In genomic region chr12:83497959-83498358, GRCm38 (mm10) we compare ENCODE assay signal across 29 mouse cellular contexts. TPM values are rescaled to one million over a fixed set of nuclear protein-coding genes. Genes with fewer than 3 reads are reported as not detected.
DNase-seq lines count a peak whose midpoint lies in the region; ATAC-seq and TF ChIP-seq lines count a peak whose summit lies in the region.
"Had no signal": no experiment of that assay in that cellular context is flagged by ENCODE, and none has a peak within 500 bp of the region (broad histone marks: within the 10 kb centered on the region; RNA-seq: fewer than 3 reads in every experiment).

No protein-coding gene starts in this region.

- no peak overlapping the region for H3K4me2 ChIP-seq in midbrain, postnatal 0 days (ENCODE audit: low read depth, low read length, poor library complexity, severe bottlenecking)
- no peak overlapping the region for H3K4me2 ChIP-seq in midbrain, embryonic 11.5 days
- H3K4me2 ChIP-seq in stomach, postnatal 0 days (replicated peaks; ENCODE audit: low read depth): no peak overlapping the region
- no peak overlapping the region for H3K4me2 ChIP-seq in forebrain, embryonic 16.5 days (ENCODE audit: low read length)
- H3K4me2 ChIP-seq: embryonic facial prominence, embryonic 13.5 days; heart, embryonic 15.5 days; hindbrain, embryonic 14.5 days; kidney, embryonic 15.5 days; limb, embryonic 13.5 days; liver, embryonic 13.5 days; lung, embryonic 14.5 days; midbrain, embryonic 15.5 days had no signal

- no peaks in the 10 kb centered on the region for H3K27me3 ChIP-seq in kidney, adult 2 months (replicated peaks; ENCODE audit: control insufficient read depth, insufficient read depth, low read length)
- no peaks in the 10 kb centered on the region for H3K27me3 ChIP-seq in midbrain, postnatal 0 days (ENCODE audit: insufficient read depth, low read length)
- H3K27me3 ChIP-seq in midbrain, embryonic 11.5 days (ENCODE audit: control insufficient read depth, insufficient read depth, low read length): no peaks in the 10 kb centered on the region
- no peaks in the 10 kb centered on the region for H3K27me3 ChIP-seq in stomach, postnatal 0 days (ENCODE audit: control insufficient read depth, insufficient read depth, low read length)
- no peaks in the 10 kb centered on the region for H3K27me3 ChIP-seq in forebrain, embryonic 16.5 days (replicated peaks; ENCODE audit: control insufficient read depth, insufficient read depth, low read length)
- H3K27me3 ChIP-seq: embryonic facial prominence, embryonic 13.5 days; heart, embryonic 15.5 days; kidney, embryonic 15.5 days; limb, embryonic 13.5 days; midbrain, embryonic 15.5 days had no signal

- H3K27ac ChIP-seq in kidney, adult 2 months (ENCODE audit: insufficient read depth, low read depth, low read length): no peak overlapping the region
- H3K27ac ChIP-seq in midbrain, postnatal 0 days (ENCODE audit: low read depth, low read length): no peak overlapping the region
- no peak overlapping the region for H3K27ac ChIP-seq in midbrain, embryonic 11.5 days (ENCODE audit: low read depth, low read length)
- no peak overlapping the region for H3K27ac ChIP-seq in ES-E14 (ENCODE audit: insufficient read depth, low read depth, low read length, poor library complexity, severe bottlenecking)
- H3K27ac ChIP-seq in stomach, postnatal 0 days (replicated peaks): no peak overlapping the region
- H3K27ac ChIP-seq in forebrain, embryonic 16.5 days (ENCODE audit: low read length): no peak overlapping the region
- H3K27ac ChIP-seq: embryonic facial prominence, embryonic 13.5 days; forebrain, embryonic 10.5 days; heart, embryonic 10.5 days; heart, embryonic 15.5 days; hindbrain, embryonic 14.5 days; kidney, embryonic 15.5 days; left cerebral cortex, adult 2 months; limb, embryonic 13.5 days; liver, embryonic 13.5 days; midbrain, embryonic 15.5 days had no signal

- 0 out of 2 replicates have a peak, but pooled peaks have one; percentile 3 for TF ChIP-seq CTCF in kidney, adult 2 months (conservative IDR thresholded peaks at IDR 0.05; ENCODE audit: insufficient read depth, insufficient read length, low read depth, low read length)
- peak; percentile 19; the same call in 1 of the 2 replicates for TF ChIP-seq CTCF in midbrain, postnatal 0 days (IDR thresholded peaks at IDR 0.05)
- peak; percentile 24 for TF ChIP-seq CTCF in stomach, postnatal 0 days (IDR thresholded peaks at IDR 0.05; ENCODE audit: low read depth)

- H3K9ac ChIP-seq in midbrain, postnatal 0 days (replicated peaks; ENCODE audit: low read length, poor library complexity, severe bottlenecking): no peak overlapping the region
- H3K9ac ChIP-seq in midbrain, embryonic 11.5 days (ENCODE audit: low read length): no peak overlapping the region
- H3K9ac ChIP-seq in ES-E14 (ENCODE audit: insufficient read depth, low read depth, low read length, poor library complexity, severe bottlenecking): no peak overlapping the region
- H3K9ac ChIP-seq in stomach, postnatal 0 days (ENCODE audit: low read length): no peak overlapping the region
- H3K9ac ChIP-seq in forebrain, embryonic 16.5 days (replicated peaks; ENCODE audit: low read depth, low read length): no peak overlapping the region
- H3K9ac ChIP-seq: embryonic facial prominence, embryonic 13.5 days; forebrain, postnatal 0 days; heart, embryonic 15.5 days; hindbrain, embryonic 14.5 days; kidney, embryonic 15.5 days; limb, embryonic 13.5 days; liver, embryonic 13.5 days; lung, embryonic 14.5 days; midbrain, embryonic 15.5 days had no signal

- no peak overlapping the region for H3K4me3 ChIP-seq in kidney, adult 2 months (ENCODE audit: insufficient read depth, low read depth, low read length)
- no peak overlapping the region for H3K4me3 ChIP-seq in midbrain, postnatal 0 days (ENCODE audit: low read depth, low read length)
- no peak overlapping the region for H3K4me3 ChIP-seq in midbrain, embryonic 11.5 days (ENCODE audit: low read depth, low read length)
- no peak overlapping the region for H3K4me3 ChIP-seq in ES-E14 (ENCODE audit: insufficient read depth in 1 of 2, low read depth in 1 of 2, low read length in 2 of 2, poor library complexity in 1 of 2, severe bottlenecking in 1 of 2)
- H3K4me3 ChIP-seq in stomach, postnatal 0 days (ENCODE audit: low read depth, low read length): no peak overlapping the region
- H3K4me3 ChIP-seq in forebrain, embryonic 16.5 days (replicated peaks; ENCODE audit: low read length): no peak overlapping the region
- H3K4me3 ChIP-seq: embryonic facial prominence, embryonic 13.5 days; forebrain, embryonic 10.5 days; heart, embryonic 10.5 days; heart, embryonic 15.5 days; kidney, embryonic 15.5 days; left cerebral cortex, adult 2 months; limb, embryonic 13.5 days; liver, embryonic 13.5 days; midbrain, embryonic 15.5 days had no signal

- TF ChIP-seq POLR2A in kidney, adult 2 months (IDR thresholded peaks at IDR 0.05; ENCODE audit: low read depth, low read length): no peak

- 86% methylated on average over 3 of the region's 3 CpGs for WGBS in kidney, adult 2 months
- WGBS in midbrain, postnatal 0 days: 85% methylated on average over 3 of the region's 3 CpGs
- 76% methylated on average over 3 of the region's 3 CpGs for WGBS in midbrain, embryonic 11.5 days
- WGBS in stomach, postnatal 0 days: 89% methylated on average over 3 of the region's 3 CpGs
- 83% methylated on average over 3 of the region's 3 CpGs for WGBS in forebrain, embryonic 16.5 days

- DNase-seq in kidney, adult 2 months: no peak
- DNase-seq in kidney, postnatal 36 days: no peak
- no peak for DNase-seq in midbrain, postnatal 0 days (ENCODE audit: low spot score)
- no peak for DNase-seq in midbrain, embryonic 11.5 days (ENCODE audit: low spot score, missing footprints)
- no peak for DNase-seq in ES-E14 (ENCODE audit: low read depth, low spot score)
- DNase-seq in stomach, postnatal 0 days (ENCODE audit: low spot score): no peak
- DNase-seq in ovary, postnatal 36 days (ENCODE audit: low spot score): no peak
- DNase-seq: adrenal gland, postnatal 14 days; B cell, adult 2 months; cerebellum, adult 11 months; cerebellum, adult 9-11 months; forebrain, postnatal 0 days; gastrocnemius, postnatal 14 days; heart, postnatal 4 days; kidney, adult 11 months; liver, embryonic 13.5 days; lung, embryonic 14.5 days; lung, postnatal 14 days had no signal

- no peaks in the 10 kb centered on the region; the same call in 1 of the 2 replicates for H3K4me1 ChIP-seq in kidney, adult 2 months (ENCODE audit: control insufficient read depth, insufficient read depth, low read length)
- no peaks in the 10 kb centered on the region for H3K4me1 ChIP-seq in midbrain, postnatal 0 days (ENCODE audit: insufficient read depth, low read length)
- no peaks in the 10 kb centered on the region for H3K4me1 ChIP-seq in midbrain, embryonic 11.5 days (ENCODE audit: control insufficient read depth, insufficient read depth, low read length)
- H3K4me1 ChIP-seq in ES-E14 (ENCODE audit: control insufficient read depth in 2 of 2, insufficient read depth in 2 of 2, low read length in 2 of 2, poor library complexity in 1 of 2): peaks cover 8 to 19% of the 10 kb centered on the region in 2 experiments
- no peaks in the 10 kb centered on the region for H3K4me1 ChIP-seq in stomach, postnatal 0 days (replicated peaks; ENCODE audit: control insufficient read depth, insufficient read depth)
- H3K4me1 ChIP-seq in forebrain, embryonic 16.5 days (replicated peaks; ENCODE audit: control insufficient read depth, insufficient read depth, low read length): no peaks in the 10 kb centered on the region
- H3K4me1 ChIP-seq: heart, embryonic 15.5 days had no signal

- TF ChIP-seq EP300 in stomach, postnatal 0 days (optimal IDR thresholded peaks at IDR 0.05): no peak

- H3K36me3 ChIP-seq in kidney, adult 2 months (ENCODE audit: control insufficient read depth, insufficient read depth, low read length): no peaks in the 10 kb centered on the region
- H3K36me3 ChIP-seq in midbrain, postnatal 0 days (ENCODE audit: insufficient read depth, low read length): no peaks in the 10 kb centered on the region
- H3K36me3 ChIP-seq in midbrain, embryonic 11.5 days (ENCODE audit: control insufficient read depth, insufficient read depth, low read length): no peaks in the 10 kb centered on the region
- no peaks in the 10 kb centered on the region for H3K36me3 ChIP-seq in ES-E14 (ENCODE audit: control insufficient read depth, insufficient read depth, low read length, poor library complexity, severe bottlenecking)
- H3K36me3 ChIP-seq in stomach, postnatal 0 days (ENCODE audit: control insufficient read depth, insufficient read depth, low read length): no peaks in the 10 kb centered on the region
- H3K36me3 ChIP-seq in forebrain, embryonic 16.5 days (ENCODE audit: control insufficient read depth, insufficient read depth): no peaks in the 10 kb centered on the region
- H3K36me3 ChIP-seq: embryonic facial prominence, embryonic 13.5 days; forebrain, embryonic 10.5 days; heart, embryonic 10.5 days; heart, embryonic 15.5 days; kidney, embryonic 15.5 days; limb, embryonic 13.5 days; liver, embryonic 13.5 days; midbrain, embryonic 15.5 days had no signal

- ATAC-seq in midbrain, postnatal 0 days (ENCODE audit: low FRiP score): no peak
- ATAC-seq in midbrain, embryonic 11.5 days (ENCODE audit: low FRiP score): no peak
- ATAC-seq in stomach, postnatal 0 days (ENCODE audit: low FRiP score, low TSS enrichment): no peak
- no peak for ATAC-seq in forebrain, embryonic 16.5 days
- ATAC-seq: forebrain, postnatal 0 days; inflammation-experienced regulatory T-cells, adult 6 months; midbrain, embryonic 15.5 days had no signal

- no peaks in the 10 kb centered on the region for H3K9me3 ChIP-seq in midbrain, postnatal 0 days (ENCODE audit: low read length)
- H3K9me3 ChIP-seq in midbrain, embryonic 11.5 days (ENCODE audit: control insufficient read depth, low read length): no peaks in the 10 kb centered on the region
- no peaks in the 10 kb centered on the region for H3K9me3 ChIP-seq in ES-E14 (ENCODE audit: control insufficient read depth, insufficient read depth, low read depth, low read length)
- no peaks in the 10 kb centered on the region for H3K9me3 ChIP-seq in stomach, postnatal 0 days (ENCODE audit: control insufficient read depth, low read length)
- no peaks in the 10 kb centered on the region for H3K9me3 ChIP-seq in forebrain, embryonic 16.5 days (ENCODE audit: control insufficient read depth, low read length)
- H3K9me3 ChIP-seq: embryonic facial prominence, embryonic 13.5 days; forebrain, embryonic 10.5 days; heart, embryonic 10.5 days; heart, embryonic 15.5 days; kidney, embryonic 15.5 days; limb, embryonic 13.5 days; liver, embryonic 13.5 days; midbrain, embryonic 15.5 days had no signal

- in situ Hi-C loops in ES-E14 (cut with MboI; ENCODE audit: low sequenced_read_pairs in 2 of 2, unreplicated experiment in 2 of 2): loop anchor here in 1 of 2 experiments (10.0 kb wide), 1 partner anchor 393 kb away; no protein-coding TSS in a partner anchor

RNA-seq across cellular contexts. Expression of gene Dpf3, which starts 10.4 kb away (rescaled TPM):
- 4.0 TPM in 2 replicates for polyA plus RNA-seq in kidney, adult 2 months (2012; rRNA removed)
- total RNA-seq in midbrain, postnatal 0 days (2014; rRNA removed): 31.7 and 35.9 TPM in 2 replicates
- polyA plus RNA-seq in midbrain, postnatal 0 days (2015; fragmentation: Nextera tagmentation; extraction: Ambion mirVana): 10.3 and 14.3 TPM in 2 replicates
- polyA plus RNA-seq in midbrain, embryonic 11.5 days (2014; fragmentation: Nextera tagmentation; extraction: Ambion mirVana): 11.3 and 13.7 TPM in 2 replicates
- 1.1 and 1.4 TPM in 2 replicates for total RNA-seq in ES-E14 (2012; rRNA removed)
- polyA plus RNA-seq in stomach, postnatal 0 days (2015; fragmentation: Nextera tagmentation; extraction: Ambion mirVana): 2.6 and 3.0 TPM in 2 replicates
- 8.9 and 10.3 TPM in 2 replicates for polyA plus RNA-seq in forebrain, embryonic 16.5 days (2015; fragmentation: Nextera tagmentation; extraction: Ambion mirVana)

RNA-seq across cellular contexts. Expression of gene Dcaf4, which starts 22.3 kb away (rescaled TPM):
- polyA plus RNA-seq in kidney, adult 2 months (2012; rRNA removed): 11.2 and 12.5 TPM in 2 replicates
- total RNA-seq in midbrain, postnatal 0 days (2014; rRNA removed): 38.4 and 48.7 TPM in 2 replicates
- 40.8 and 41.9 TPM in 2 replicates for polyA plus RNA-seq in midbrain, postnatal 0 days (2015; fragmentation: Nextera tagmentation; extraction: Ambion mirVana)
- 21.3 and 23.8 TPM in 2 replicates for polyA plus RNA-seq in midbrain, embryonic 11.5 days (2014; fragmentation: Nextera tagmentation; extraction: Ambion mirVana)
- 49.8 and 82.1 TPM in 2 replicates for total RNA-seq in ES-E14 (2012; rRNA removed)
- 19.7 and 21.6 TPM in 2 replicates for polyA plus RNA-seq in stomach, postnatal 0 days (2015; fragmentation: Nextera tagmentation; extraction: Ambion mirVana)
- polyA plus RNA-seq in forebrain, embryonic 16.5 days (2015; fragmentation: Nextera tagmentation; extraction: Ambion mirVana): 49.7 and 51.1 TPM in 2 replicates
